Mouse (Mus musculus) adrenal gland, postnatal 14 days (tissue): ENCODE measurements around the gene Pus3. TPM values are rescaled to one million over a fixed set of nuclear protein-coding genes. Genes with fewer than 3 reads are reported as not detected.

Experiments used
- DNase-seq: peaks from one replicate; pipeline ENCODE4 v3.0.0; 2021; ENCODE audit warnings: mixed read lengths
- long read RNA-seq, 2 experiments: library from polyadenylated mRNA; stranded (forward); transcript quantifications; one replicate each; pipeline ENCODE4 v2.0.0; 2021
- total RNA-seq: library from RNA; stranded (reverse); gene quantifications from 2 replicates; pipeline ENCODE4 v1.2.3, GENCODE M21; 2021

The Pus3 gene
- 14.1 and 16.3 TPM in 2 replicates for total RNA-seq
- long read RNA-seq, experiment 1, transcript Pus3-201 (4 exons, 2,019 nt) = major isoform, 5 of 8 reads
- long read RNA-seq, experiment 1, partial matches to known transcripts = 1 of 8 reads
- long read RNA-seq, experiment 1, other reads (novel, unspliced or antisense) = 0 of 8 reads
- long read RNA-seq, experiment 2, transcript Pus3-201 (4 exons, 2,019 nt) = major isoform, 6 of 7 reads
- long read RNA-seq, experiment 2, partial matches to known transcripts = 1 of 7 reads
- long read RNA-seq, experiment 2, other reads (novel, unspliced or antisense) = 0 of 7 reads

DNA sequence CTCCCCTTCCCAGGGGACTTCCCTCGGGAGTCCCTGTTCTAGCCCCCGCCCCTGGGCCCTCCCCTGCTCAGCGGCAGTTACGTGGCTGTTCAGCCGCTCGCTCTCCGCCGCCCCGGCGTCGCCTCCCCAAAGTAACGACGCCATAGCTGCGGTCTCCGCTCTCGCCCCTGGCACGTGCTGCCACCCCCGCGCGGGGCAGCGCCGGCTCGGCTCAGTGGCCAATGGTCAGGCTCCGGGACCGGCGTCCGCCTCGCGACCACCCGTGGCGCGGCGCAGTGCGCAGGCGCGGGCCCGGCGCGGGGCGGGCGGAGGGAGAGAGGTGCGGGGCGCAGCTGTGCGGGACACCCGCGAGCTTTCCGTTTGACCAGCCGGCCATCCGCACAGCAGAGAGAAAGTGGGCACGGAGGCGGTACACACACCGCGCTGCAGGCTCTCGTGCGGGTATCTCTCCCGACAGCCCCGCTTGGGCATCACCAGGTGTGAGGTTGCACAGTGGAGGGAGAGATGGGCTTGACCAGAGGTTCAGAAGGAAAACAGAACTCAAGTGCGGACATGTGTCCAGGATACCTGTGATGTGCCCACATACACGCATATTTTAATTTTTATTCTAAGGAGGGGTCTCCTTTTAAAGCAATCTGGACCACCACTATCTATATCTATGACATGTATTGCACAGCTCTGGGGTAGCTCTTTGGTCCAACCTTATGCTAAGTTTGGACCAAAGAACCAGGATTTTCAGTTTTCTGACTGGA, at the start of gene Pus3, which contains the start of gene Ddx25:
Pus3 (plus strand) TSS at position 339 of the 752 bp plus-strand sequence.
Ddx25 (minus strand) TSS at position 272 of the 752 bp plus-strand sequence.
- DNase-seq = peak; percentile 45

GRCm38 (mm10) chr9:35513900-35514299, 44.5 kb upstream of the Pus3 start:
- DNase-seq = no peak

DNA sequence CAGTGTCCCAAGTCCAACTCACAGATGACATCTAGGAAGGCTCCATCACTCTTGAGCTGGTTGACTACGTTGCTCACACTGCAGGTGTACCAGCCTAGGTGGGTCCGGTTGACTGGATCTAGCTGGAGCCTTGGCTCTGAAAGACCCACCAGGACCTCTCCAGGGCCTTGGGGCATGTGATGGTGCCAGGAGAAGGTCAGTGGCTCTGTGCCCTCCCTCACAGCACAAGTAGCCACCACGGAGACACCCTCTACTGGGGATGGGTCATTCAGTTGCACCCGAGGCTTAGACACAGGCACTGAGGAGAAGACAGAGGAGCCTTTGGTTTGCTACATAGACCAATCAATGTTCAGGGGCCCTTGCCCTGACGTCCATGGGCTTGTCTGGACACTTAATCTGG, 42.2 kb upstream of the Pus3 start:
- no peak for DNase-seq

DNA sequence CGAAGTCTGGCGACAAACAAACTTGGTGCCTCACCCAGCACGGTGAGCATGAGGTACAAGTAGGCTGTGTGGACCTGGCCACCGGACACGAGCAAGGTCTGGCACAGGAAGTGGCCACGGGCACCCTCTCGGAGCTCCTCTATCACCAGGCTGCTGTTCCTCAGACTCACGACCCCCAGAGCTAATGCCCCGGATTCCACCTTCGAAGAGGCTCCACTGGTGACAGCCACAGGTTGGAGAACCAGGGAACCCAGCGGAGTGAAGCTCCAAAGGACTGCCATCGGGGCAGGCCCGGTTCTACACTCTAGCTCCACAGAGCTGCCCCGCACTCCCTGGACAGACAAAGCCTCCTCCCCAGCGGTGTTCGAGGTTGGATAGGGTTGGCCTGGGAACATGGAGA, 41.7 kb upstream of the Pus3 start:
- DNase-seq = no peak

GRCm38 (mm10) chr9:35518169-35518568, 40.2 kb upstream of the Pus3 start, which contains the start of gene Gm1113:
Gene Gm1113 (minus strand): TSS chr9:35518269.
- no peak for DNase-seq

GRCm38 (mm10) chr9:35520631-35521348, 37.6 kb upstream of the Pus3 start:
- no peak for DNase-seq

- DNase-seq = no peak
These were observed 36.2 kb upstream of the Pus3 start for GRCm38 (mm10) chr9:35522241-35522640.

GRCm38 (mm10) chr9:35522821-35523515, 35.4 kb upstream of the Pus3 start:
- no peak for DNase-seq

DNA sequence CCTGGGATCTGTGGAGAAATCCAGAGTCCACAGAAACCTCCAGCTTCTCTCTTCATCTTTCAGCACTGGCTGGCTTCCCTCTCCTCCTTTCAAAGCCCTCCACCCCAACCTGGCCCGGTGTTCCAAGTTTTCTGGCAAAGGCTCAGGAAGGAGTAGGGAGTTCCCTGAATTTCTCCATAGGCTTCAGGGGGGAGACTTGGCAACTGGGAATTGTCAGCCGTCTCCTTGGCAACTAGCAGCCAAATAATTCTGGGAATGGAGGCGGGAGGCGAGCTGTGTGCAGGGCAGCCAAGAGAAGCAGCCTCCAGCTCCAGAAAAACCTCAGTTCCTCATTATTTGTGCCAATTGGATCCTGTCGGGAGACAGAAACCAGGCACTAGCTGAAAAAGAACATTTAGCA, 34.9 kb upstream of the Pus3 start:
- peak; percentile 19 for DNase-seq

DNA sequence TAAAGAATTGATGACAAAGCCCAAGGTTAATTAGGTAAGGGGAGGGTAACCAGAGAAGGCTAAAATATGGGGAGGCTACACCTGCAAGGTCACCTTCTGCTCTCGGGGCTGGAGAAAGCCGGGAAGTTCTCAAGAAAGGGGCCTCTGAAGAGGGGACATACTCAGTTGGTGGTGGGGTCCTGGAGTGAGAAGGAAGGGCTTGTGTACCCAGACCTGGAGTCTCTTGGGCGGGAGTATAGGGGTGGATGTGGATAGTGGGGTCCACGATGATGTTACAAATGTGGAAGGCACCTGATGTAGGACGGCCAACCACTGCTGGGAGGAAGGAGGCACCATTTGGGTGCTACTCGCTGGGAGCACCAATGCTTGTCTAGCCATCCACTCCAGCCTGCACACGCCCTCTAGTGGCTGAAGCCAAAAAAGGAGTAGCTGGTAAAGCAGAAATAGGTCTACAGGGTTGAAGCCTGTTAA, 34.4 kb upstream of the Pus3 start:
- DNase-seq = peak; percentile 81

DNA sequence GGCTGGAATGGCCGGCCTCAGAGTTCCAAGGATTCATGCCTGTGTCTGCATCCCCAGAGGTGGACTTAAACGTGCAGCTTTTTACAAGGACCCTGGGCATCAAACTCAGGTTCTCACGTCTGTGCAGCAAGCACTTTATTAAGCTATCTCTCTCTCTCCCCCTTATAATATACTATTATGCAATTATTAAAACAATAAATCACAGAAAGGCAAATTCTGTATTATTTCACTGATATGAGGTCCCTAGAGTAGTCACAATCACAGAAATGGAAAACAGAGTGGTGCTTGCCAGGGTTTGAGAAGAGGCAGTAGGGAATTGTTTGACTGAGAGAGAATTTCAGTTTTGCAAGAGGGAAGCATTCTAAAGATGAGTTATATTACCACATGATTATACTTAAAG, 29.3 kb upstream of the Pus3 start:
- no peak for DNase-seq

GRCm38 (mm10) chr9:35529796-35530195, 28.6 kb upstream of the Pus3 start:
- DNase-seq = no peak

- DNase-seq = no peak
These were observed 25.1 kb upstream of the Pus3 start for GRCm38 (mm10) chr9:35533266-35533665.

DNA sequence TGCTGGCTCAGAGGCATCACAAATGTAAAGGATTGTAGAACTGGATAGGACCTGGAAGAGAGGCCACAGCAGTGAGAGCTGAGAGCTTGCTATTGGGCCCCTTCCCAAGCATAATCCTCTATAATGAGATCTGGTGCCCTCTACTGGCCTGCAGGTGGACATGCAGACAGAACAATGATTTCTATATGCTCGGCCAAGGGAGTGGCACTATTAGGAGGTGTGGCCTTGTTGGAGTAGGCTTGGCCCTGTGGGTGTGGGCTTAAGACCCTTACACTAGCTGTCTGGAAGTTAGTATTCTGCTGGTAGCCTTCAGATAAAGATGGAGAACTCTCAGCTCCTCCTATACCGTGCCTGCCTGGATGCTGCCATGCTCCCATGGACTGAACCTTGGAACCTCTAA, 23.3 kb upstream of the Pus3 start:
- peak; percentile 63 for DNase-seq

DNA sequence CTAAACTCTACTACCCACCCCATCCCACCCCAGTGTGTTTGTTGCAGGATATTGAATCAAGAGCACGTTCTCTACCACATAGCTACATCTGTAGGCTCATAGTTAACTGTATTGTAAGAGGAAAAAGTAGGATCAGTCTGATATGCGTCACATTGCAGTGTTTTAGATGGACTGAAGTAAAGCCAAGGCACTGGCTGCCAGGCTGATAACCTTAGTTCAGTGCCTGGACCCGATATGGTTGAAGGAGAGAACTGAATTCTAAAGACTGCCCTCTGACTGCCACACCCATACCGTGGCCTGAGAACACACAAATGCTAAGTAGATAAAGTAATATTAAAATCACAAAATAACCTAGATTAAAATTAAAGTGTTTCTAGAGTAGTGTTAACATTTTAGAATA, 22.5 kb upstream of the Pus3 start:
- DNase-seq = no peak

DNA sequence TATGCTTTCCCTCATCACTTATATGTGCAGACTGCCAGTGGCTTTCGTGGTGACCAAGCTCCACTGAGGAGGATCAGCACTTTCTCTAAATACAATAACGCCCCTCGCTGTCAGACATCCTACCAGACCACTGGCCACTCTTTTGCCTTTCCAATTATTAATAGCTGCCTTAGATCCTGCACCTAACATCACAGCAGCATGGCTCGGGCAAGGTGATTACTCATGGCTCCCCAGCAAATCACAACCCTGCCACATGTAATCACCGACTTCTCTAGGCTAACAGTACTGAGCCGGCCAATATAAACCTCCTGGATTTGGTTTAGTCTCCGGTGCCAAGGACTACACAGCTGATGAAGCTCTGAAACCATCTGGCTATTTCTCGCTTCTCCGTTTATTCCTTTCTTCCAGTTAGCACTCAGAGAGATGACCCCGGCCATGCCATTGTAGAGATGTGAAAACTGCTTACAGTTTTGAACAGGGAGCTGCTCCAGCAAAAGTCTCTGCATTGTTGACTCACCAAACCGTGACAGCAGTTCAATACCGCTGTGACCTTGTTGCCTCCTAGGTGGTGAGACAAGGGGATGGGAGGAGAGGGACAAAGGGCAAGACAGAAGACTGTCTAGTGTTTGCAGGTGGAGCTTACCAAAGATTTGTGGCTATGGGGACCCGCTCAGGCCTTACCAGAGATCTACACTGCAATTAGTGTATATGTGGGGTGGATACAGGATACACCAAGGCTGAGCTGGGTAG, 19.2 kb upstream of the Pus3 start:
- no peak for DNase-seq

- no peak for DNase-seq
These were observed 17.4 kb upstream of the Pus3 start for GRCm38 (mm10) chr9:35541024-35541423.

DNA sequence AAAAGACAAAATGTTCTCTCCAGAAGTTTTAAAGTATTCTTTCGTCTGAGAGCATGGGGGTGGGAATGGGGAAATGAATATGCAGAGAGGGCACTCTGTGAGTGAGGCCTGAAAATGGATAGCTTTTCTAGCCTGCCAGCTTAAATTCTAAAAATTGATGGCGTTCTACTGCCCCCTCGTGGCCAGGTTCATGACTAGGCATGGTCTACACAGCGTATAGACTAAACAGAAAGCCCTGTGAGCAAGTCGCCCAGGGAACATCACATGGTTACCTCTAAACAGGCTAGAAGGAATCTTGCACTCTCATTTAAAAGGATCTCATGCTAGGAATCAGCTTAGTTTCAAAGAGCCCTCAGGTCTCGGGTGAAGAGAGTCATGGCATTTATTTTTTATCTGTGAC, 16.9 kb upstream of the Pus3 start:
- peak; percentile 87 for DNase-seq

- DNase-seq = no peak
These were observed 16.5 kb upstream of the Pus3 start for GRCm38 (mm10) chr9:35541941-35542340.

DNA sequence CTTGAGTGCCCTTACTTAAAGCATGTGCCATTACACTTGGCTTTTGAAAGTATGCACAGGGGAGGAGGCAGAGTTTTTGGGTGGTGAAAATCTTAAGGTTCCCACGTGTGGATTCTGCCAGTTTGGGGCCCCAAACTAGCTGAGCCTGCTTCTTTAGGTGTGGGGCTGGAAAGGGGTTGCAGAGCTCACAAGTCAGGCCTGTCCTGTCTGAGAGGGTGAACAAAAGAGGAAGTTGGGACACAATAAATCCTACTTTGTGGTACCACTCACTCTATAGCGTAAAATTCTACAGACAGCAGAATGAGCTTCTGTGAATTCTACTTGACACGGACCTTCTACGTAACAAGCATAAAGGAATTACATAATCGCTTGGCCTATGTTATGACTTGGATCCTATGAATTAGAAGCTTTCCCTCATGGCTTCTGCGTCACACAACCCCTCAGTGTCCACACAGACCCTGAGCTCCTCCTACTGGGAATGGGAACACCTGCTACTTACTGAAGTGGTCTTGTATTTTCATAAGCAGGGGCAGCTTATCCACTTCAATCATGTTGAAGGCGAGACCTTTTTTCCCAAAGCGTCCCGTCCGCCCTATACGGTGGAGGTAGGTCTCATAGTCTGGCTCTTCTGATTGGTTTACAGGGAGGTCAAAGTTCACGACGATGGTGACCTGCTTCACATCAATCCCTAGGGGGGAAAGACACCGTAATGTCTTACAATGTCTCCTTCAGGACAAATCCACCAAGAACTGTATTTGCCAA, 15.1 kb upstream of the Pus3 start:
- DNase-seq = no peak

- DNase-seq = no peak
These were observed 13.7 kb upstream of the Pus3 start for GRCm38 (mm10) chr9:35544666-35545065.
